Mouse (Mus musculus): ENCODE results near the gene Cc2d2b. TPM values are rescaled to one million over a fixed set of nuclear protein-coding genes. Genes with fewer than 3 reads are reported as not detected.

Cc2d2b gene
- polyA plus RNA-seq, 1 experiment, result 3.9 TPM

DNA sequence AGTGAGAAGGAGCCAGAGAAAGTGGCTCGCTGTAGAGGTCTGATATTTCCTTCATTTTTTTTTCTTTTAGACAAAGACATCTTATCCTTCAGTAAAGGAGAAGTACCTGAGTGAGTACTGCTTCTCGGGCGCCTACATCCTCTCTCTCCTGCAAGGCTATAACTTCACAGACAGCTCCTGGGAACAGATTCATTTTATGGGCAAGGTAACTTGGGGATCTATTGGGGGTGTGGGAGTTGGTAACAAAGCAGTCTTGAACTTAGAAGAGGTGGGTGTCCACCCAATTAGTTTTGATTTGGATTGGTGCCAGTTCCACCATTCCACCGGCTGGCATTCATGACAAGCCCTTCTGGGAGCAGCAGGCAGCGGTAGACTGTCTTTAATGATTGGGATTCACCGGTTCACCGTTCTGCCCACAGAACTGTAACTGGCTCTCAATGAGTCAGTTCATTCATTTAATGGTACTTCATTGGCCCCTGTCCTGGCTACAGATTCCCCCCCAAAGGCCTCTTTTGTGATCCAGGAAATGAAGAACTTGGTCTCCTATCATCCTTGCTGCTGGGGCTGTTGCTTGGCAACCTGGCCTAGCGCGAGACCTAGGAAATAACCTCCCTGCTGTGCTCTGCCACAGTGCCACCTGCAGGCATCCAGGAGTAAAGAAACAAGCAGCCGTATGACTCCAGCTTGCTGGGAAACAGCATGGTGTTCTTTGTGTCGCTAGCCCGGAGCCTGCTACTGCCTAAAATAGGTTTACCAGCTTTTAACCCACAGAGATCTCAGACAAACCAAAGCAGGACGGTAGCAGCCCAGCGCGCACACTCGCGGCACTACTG lies 11.7 kb upstream of the Cc2d2b start:
- Histone ChIP-seq H3K4me1 (ENCODE audit: control insufficient read depth, insufficient read depth, low read length) (no peaks in the 10 kb centered on the region), H3K27ac (ENCODE audit: control insufficient read depth, insufficient read depth, low read depth, low read length, poor library complexity) (no peak overlapping the region), H3K4me3 (replicated peaks; ENCODE audit: control insufficient read depth, low read depth, low read length) (no peak overlapping the region)
- TF ChIP-seq CTCF (IDR thresholded peaks at IDR 0.05; ENCODE audit: control insufficient read depth, insufficient read depth, low read length) (peak; percentile 72), POLR2A (IDR thresholded peaks at IDR 0.05; ENCODE audit: borderline replicate concordance, control insufficient read depth, low read depth, low read length) (no peak)
- 36% methylated on average over 17 of the region's 17 CpGs for WGBS

DNA sequence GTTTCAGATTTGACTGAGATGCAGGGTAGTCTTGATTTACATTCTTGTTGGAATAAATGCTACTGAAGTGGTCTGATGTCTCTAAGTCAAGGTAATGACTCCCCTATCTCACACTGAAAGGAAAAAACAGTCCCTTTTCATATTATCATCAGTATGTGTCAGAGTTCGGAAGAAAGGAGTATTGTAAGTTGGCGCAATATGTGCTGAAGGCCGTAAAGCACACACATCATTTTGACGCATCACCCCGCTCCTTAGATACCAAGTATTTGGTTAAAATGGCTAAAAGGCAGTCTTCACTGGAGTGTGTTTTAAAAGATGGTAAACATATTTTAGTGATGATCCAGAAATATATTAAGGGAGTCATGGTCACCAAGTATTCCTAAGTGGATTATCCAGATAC lies 10.9 kb upstream of the Cc2d2b start:
- H3K4me1 ChIP-seq (ENCODE audit: control insufficient read depth, insufficient read depth, low read length), result no peaks in the 10 kb centered on the region
- 83% methylated on average over 5 of the region's 5 CpGs for WGBS

DNA sequence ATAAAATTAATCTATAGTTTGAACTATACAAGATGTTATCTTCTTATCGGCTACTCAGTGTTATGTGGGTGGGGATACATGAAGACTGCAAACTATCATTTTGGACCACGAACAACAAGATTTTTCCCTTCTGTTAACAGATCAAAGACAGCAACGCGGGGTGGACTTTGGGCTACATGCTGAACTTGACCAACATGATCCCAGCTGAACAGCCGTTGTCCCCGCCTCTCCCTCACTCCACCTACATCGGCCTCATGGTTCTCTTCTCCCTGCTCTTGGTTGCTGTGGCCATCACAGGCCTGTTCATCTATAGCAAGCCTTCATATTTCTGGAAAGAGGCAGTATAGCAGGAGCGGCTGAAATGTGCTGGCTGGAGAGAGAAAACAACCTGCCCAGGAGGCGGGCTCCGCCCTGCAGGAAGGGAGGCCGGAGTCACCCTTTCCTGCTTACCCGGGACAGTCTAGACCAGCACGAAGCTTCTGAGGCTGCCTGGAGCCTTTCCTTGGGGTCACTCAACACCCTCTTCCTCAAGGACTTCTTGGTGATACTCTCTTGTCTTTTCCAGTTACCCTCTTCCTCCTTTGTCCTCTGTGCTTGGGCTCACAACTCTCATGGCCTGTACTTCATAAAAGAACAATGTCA lies 9.7 kb upstream of the Cc2d2b start:
- no peak overlapping the region for H3K27ac ChIP-seq (ENCODE audit: control insufficient read depth, insufficient read depth, low read depth, low read length, poor library complexity)
- 79% methylated on average over 13 of the region's 13 CpGs for WGBS

More for the DNA sequence above, 10.9 kb upstream of the Cc2d2b start:
- H3K4me3 ChIP-seq (replicated peaks; ENCODE audit: control insufficient read depth, low read depth, low read length), result no peak overlapping the region
- TF ChIP-seq CTCF (IDR thresholded peaks at IDR 0.05; ENCODE audit: control insufficient read depth, insufficient read depth, low read length) (no peak), POLR2A (IDR thresholded peaks at IDR 0.05; ENCODE audit: borderline replicate concordance, control insufficient read depth, low read depth, low read length) (no peak)
- no peak overlapping the region for H3K27ac ChIP-seq (ENCODE audit: control insufficient read depth, insufficient read depth, low read depth, low read length, poor library complexity)

DNA sequence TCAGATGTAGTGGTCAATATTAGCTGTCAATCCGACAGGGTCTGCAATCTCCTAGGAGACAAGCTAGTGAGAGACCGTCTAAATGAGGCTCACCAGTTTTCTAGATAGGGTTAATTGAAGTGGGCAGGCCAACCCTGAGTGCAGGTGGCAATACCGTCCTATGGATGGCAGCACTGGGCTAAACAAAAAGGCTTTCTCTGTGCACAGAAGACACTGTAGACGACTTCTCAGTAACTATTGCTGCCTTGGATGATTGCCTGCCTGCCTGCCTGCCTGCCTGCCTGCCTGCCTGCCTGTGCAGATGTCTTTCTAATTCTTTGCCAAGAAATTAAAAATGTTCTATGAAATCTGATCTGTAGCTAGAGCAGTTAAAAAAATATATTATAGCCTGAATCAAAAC lies 1.9 kb upstream of the Cc2d2b start:
- no peaks in the 10 kb centered on the region; the same call in 1 of the 2 replicates for H3K4me1 ChIP-seq (ENCODE audit: control insufficient read depth, insufficient read depth, low read length)
- WGBS, result 56% methylated on average over 4 of the region's 4 CpGs
- TF ChIP-seq CTCF (IDR thresholded peaks at IDR 0.05; ENCODE audit: control insufficient read depth, insufficient read depth, low read length) (no peak), POLR2A (IDR thresholded peaks at IDR 0.05; ENCODE audit: borderline replicate concordance, control insufficient read depth, low read depth, low read length) (no peak)
- no peak overlapping the region for H3K4me3 ChIP-seq (replicated peaks; ENCODE audit: control insufficient read depth, low read depth, low read length)
- H3K27ac ChIP-seq (ENCODE audit: control insufficient read depth, insufficient read depth, low read depth, low read length, poor library complexity), result no peak overlapping the region

More for the DNA sequence above, 9.7 kb upstream of the Cc2d2b start:
- H3K4me3 ChIP-seq (replicated peaks; ENCODE audit: control insufficient read depth, low read depth, low read length), result no peak overlapping the region
- H3K4me1 ChIP-seq (ENCODE audit: control insufficient read depth, insufficient read depth, low read length), result no peaks in the 10 kb centered on the region
- no peak for TF ChIP-seq CTCF (IDR thresholded peaks at IDR 0.05; ENCODE audit: control insufficient read depth, insufficient read depth, low read length)
- TF ChIP-seq POLR2A (IDR thresholded peaks at IDR 0.05; ENCODE audit: borderline replicate concordance, control insufficient read depth, low read depth, low read length), result no peak

DNA sequence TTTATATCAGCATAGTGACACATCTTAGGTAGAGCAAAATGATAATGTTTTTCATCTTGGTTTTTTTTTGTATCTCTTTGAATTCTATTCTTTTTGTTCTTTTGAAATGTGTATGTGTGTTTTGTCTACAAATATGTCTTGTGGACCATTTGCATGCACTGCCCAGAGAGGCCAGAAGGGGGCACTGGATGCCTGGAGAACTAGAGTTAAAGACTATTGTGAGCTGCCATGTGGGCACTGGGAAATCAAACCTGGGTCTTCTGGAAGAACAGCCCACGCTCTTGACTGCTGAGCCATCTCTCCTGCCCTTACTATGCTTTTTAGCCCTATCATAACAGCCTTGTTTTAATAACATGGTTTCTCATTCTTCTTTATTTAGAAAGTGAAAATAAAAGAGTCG lies 5.8 kb downstream of the Cc2d2b start:
- H3K4me3 ChIP-seq (replicated peaks; ENCODE audit: control insufficient read depth, low read depth, low read length), result no peak overlapping the region
- H3K27ac ChIP-seq (ENCODE audit: control insufficient read depth, insufficient read depth, low read depth, low read length, poor library complexity), result no peak overlapping the region
- no peak for TF ChIP-seq POLR2A (IDR thresholded peaks at IDR 0.05; ENCODE audit: borderline replicate concordance, control insufficient read depth, low read depth, low read length)
- TF ChIP-seq CTCF (IDR thresholded peaks at IDR 0.05; ENCODE audit: control insufficient read depth, insufficient read depth, low read length), result peak; percentile 89
- H3K4me1 ChIP-seq (ENCODE audit: control insufficient read depth, insufficient read depth, low read length), result no peaks in the 10 kb centered on the region
- WGBS, result 37% methylated on average over 2 of the region's 2 CpGs

DNA sequence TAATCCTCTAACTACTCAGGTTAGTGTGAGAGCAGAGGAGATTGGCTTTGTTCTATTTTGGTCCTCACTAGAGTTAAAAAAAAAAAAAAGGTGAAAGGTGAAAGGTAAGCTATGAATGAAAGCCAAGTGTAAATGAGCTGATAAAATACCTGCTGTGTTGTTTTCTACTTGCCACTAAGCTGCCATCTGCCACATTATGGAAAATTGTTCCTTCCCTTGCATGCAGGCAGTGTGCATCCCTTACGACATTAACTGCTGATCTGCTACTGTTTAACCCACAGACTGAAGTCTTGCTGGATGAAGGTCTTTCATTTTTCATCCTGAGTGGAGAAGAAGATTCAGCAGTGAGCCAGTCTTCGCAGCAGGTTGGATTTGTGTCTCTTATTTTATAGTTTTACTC lies 11.5 kb downstream of the Cc2d2b start:
- H3K4me1 ChIP-seq (ENCODE audit: control insufficient read depth, insufficient read depth, low read length), result no peaks in the 10 kb centered on the region
- H3K4me3 ChIP-seq (replicated peaks; ENCODE audit: control insufficient read depth, low read depth, low read length), result no peak overlapping the region
- TF ChIP-seq CTCF (IDR thresholded peaks at IDR 0.05; ENCODE audit: control insufficient read depth, insufficient read depth, low read length), result no peak
- no peak for TF ChIP-seq POLR2A (IDR thresholded peaks at IDR 0.05; ENCODE audit: borderline replicate concordance, control insufficient read depth, low read depth, low read length)
- 79% methylated on average over 2 of the region's 2 CpGs for WGBS
- no peak overlapping the region for H3K27ac ChIP-seq (ENCODE audit: control insufficient read depth, insufficient read depth, low read depth, low read length, poor library complexity)

DNA sequence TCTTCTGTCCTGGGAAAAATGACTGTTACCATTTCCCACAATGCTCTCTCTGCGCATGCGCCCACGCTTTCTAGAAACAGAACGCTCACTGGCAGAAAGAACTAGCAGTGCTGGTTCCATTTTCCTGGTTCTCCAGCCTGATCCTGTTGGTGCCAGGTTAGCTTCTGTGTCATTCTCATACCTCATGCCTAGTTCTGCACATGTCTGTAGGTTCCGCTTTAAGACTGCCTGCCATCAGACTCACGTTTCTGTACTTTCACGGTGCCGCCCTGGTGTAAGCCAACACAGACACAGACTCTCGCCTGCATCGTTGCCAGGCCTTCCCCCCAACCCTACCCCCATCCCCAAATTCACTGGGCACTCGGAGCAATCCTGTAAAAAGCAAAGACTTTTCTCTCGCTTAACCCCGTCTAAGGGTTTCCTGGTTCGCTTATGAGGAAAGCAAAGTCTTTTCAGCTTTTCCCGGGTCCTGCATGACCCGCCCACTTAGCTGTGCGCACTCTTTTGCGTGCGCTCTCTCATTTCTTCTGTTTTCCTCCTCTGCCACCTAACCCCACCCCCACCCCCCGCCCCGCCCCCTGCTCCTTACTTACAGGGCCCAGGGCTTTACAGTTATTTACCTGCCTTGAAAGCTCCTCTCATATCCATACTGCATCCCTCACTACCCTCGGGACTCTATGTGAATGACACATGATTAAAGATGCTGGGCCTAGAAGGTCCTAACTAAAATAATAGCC lies 13.6 kb downstream of the Cc2d2b start:
- TF ChIP-seq CTCF (IDR thresholded peaks at IDR 0.05; ENCODE audit: control insufficient read depth, insufficient read depth, low read length), result no peak
- no peak for TF ChIP-seq POLR2A (IDR thresholded peaks at IDR 0.05; ENCODE audit: borderline replicate concordance, control insufficient read depth, low read depth, low read length)
- H3K4me3 ChIP-seq (replicated peaks; ENCODE audit: control insufficient read depth, low read depth, low read length), result peak overlapping the region; percentile 60
- whole genome bisulfite sequencing, result 45% methylated on average over 22 of the region's 22 CpGs
- no peak overlapping the region for H3K27ac ChIP-seq (ENCODE audit: control insufficient read depth, insufficient read depth, low read depth, low read length, poor library complexity)
- H3K4me1 ChIP-seq (ENCODE audit: control insufficient read depth, insufficient read depth, low read length), result no peaks in the 10 kb centered on the region

DNA sequence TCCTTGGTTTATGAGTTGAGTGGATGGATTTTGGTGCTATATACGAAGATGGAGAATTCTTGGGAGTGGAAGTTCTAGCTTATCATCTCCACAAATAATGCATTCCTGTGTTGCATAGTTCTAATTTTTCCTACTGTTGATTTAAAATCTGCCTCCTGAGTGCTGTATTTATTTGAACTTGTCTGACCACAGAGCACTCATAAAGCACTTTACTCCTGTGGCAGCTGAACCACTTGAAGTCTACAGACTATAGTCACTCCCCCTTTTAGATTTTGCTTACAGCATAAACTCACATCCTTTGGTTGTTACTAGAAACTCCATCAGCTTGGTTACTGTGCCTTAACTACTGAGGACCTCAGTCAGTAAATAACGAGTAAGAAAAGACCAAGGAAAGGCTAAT lies 18.6 kb downstream of the Cc2d2b start:
- 87% methylated on average over 2 of the region's 2 CpGs for WGBS
- no peaks in the 10 kb centered on the region for H3K4me1 ChIP-seq (ENCODE audit: control insufficient read depth, insufficient read depth, low read length)
- no peak for TF ChIP-seq POLR2A (IDR thresholded peaks at IDR 0.05; ENCODE audit: borderline replicate concordance, control insufficient read depth, low read depth, low read length)
- no peak overlapping the region for H3K27ac ChIP-seq (ENCODE audit: control insufficient read depth, insufficient read depth, low read depth, low read length, poor library complexity)
- no peak overlapping the region for H3K4me3 ChIP-seq (replicated peaks; ENCODE audit: control insufficient read depth, low read depth, low read length)
